Mouse (Mus musculus) layer of hippocampus, adult 11-12 months (tissue): ENCODE measurements around the gene Tenm2.

Source experiments
- DNase-seq: peaks from one replicate; pipeline ENCODE4 v3.0.0; 2022; ENCODE audit warnings: low spot score

Gene Tenm2

DNA sequence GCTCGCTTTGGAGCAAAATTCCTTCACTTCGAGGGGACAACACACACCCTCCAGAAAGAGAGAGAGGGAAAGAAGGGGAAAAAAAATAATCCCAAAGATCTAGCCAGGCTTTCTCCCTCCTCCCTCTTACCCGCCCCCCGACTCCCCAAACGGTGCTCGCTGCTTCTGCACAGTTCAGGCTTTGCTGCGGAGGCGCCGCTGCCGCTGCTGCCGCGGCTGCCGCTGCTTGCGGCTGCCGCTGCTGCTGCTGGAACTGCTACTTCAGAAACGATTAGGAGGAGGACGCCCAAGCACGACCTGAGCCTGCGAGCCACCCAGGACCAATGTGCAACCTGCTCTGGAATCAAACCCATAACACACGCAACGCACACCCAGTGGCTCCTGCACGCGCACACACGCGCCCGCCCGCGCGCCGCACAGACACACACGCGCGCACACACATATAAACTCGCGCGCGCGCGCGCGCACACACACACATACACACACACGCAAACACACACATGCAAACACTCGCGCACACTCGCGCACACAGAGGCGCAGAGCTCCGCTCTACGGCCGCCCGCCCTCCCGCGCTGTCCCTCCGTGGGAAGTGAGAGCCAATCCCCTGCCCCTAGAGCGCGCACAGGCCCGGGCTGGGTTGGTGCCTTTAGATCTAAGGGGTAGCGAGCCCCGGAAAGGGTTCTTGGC is at the start of gene Tenm2:
TSS of gene Tenm2 (minus strand) at position 51 of the 687 bp plus-strand sequence.
- peak; percentile 79 for DNase-seq

DNA sequence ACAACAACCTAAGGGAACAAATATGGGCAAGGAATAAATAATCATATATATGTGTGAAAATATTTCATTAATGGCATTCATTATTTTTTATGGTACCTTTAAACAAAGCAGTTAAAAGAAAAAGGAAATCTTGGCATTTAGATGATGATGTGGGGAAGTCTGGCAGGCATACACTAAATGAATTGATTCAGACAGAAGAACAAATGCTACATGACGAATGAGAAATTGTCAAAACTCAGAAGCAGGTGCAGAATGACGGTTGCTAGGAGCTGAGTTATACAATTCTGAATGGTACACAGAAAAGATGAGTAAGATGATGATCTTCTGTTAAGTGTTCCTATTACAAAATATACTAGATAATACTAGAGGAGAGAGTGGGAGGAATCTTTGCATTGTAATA is 49.4 kb upstream of the Tenm2 start:
- DNase-seq, result peak; percentile 31

DNA sequence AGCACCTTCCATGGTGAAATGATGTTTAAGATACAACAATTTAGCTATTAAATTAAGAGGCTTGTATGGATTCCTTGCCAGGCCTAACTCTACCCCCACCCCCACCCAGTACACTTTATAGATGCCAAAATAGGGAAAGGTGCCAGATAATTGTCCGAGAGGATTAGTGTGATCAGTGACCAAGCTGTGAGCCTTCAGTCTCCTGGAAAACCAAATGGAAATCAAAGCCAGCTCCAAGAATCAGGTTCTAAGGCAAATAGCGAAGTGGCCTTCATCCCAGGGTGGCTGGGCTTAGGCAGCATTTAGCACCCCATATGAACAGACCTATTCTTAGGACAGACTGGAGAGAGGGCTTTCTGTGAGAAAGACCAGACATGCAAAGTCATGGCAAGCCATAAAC is 13.0 kb upstream of the Tenm2 start:
- no peak for DNase-seq

DNA sequence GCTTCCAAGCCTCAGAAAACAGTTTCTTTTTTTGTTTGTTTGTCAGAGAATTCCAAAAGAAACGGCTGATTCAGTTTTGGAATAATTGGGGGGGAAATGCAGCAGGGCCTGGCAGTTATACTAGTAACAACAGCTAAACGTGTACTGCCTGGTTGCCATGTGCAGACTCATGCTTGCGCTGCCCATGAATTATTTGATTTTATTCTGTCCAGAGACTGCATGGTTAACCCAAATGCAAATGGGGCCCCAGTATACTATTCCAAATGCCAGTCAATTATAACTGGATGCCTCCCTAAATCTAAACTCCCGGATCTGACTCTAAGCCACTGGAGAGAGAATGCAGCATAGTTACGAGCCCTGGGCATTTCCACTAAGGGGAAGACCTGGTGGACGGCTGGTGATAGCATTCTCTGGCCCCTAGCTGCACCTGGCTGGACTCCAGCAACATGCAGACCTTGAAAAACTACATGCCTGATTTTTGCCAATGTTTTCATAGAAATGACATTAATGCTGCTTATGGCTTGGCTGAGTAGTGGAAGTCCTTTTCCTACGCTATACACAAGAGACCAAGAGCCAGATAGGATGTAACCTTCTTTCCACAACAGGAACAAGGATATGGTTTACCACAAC is 1.4 kb upstream of the Tenm2 start:
- DNase-seq, result no peak

DNA sequence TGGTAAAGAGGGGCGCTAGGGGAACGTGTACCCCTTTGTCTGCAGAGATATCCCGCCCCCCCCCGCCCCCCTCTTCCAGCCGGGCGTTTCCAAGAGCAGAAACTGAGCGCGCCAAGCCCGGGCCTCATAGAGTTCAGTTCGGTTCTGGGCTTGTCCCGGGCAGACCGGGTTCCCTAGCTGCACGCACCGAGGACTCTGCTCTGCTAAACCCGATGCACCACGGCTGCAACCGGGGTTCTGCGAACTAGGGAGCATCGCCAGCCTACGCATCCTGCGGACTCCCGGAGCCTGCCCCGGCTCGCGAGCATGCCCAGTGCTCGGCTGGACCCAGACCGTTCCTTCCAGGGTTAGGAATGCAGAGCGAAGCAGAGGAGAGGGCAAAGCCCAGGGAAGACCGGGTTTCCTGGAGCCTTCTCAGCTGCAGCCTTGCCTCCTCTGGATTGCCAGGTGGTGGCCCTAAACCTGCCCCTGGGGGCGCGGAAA is 878 bp upstream of the Tenm2 start:
- DNase-seq, result peak; percentile 54

DNA sequence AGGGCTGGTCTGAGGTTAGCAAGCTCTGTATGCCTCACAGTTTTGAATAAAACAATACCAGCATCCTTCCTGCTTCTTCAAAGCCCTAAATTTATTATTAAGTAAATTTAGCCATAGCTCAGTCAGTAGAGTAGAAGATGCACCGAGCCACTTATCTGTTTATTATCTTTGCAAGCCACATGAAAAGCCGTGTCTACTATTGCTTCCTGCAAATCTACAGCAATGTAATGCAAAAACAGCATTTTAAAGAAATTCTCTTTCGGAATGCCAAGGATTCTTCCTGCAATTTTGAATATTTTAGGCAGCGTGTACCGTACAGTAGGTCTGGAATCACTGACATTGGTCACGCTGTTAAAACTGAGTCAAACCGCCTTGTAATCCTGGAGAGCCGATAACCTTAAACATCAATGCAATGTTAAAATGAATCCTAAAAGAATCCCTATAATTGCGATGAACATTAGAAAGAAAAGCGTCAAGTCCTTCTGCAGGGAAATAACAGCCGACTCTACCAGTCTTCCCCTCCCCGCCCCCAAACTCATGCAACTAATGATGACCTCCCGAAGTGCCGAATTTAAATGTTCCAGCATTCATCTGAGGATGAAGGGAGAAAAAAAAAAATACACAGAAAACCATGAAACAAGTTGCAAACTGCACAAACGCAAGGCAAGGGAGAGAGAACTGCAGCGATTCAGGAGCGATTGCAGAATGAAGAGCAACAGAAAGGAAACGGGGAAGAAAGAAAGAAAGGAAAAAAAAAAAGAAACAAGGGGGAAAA is 556 bp downstream of the Tenm2 start:
- no peak for DNase-seq

DNA sequence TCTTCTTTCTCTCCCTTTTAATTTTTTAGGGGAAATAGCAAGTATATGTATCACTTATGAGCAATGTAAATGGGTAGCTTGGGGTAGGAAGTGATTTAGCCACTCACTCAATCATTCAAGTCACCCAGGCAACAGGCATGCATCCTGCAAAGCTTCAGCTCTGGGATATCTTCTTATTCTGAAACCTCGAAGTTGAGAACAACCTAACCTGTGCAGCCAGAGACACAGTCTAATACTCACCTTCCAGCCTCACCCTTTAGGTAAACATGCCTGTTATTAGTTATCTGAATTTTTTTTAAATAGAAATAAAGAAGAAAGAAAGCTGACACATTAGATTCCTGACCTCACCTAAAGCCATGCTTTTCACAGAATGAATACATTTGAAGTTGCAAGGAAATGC is 8.4 kb downstream of the Tenm2 start:
- DNase-seq, result no peak

DNA sequence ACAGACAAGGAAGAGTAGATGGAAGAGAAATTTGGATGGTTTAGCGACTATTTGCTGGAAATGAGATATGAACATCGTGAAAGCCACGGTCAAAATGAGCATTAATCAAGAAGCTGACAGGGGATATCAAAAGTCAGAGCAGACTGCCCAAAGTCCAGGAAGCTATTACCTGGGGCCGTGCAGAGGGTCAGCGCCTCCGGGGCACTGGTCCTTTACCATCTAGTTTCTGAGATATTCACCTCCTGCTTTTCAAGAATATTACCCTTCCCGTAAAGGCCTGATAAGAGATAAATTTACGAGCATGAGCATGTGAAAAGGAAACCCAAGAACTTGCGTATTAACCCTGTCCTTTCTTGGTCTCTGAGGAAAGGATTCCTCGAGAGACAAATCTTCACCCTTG is 8.8 kb downstream of the Tenm2 start:
- DNase-seq, result no peak

DNA sequence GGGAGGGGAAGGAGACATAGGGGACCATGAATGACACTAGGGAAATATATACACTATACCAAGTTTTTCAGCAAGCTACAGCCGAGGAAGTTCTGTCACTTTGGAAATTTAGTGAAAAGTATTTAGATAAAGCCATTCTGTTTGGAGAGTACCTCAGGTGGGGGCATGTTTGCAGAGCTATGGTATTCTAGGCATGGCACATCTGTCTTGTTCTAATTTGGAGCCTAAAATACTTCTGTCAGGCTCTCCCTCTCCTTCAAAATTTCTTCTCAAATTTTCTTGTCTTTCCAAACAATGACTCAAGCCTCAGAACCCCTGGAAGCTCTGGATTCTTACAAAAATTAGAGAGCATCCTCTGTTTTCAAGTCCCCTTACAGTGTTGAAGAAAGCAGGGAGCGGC is 13.0 kb downstream of the Tenm2 start:
- DNase-seq, result no peak

DNA sequence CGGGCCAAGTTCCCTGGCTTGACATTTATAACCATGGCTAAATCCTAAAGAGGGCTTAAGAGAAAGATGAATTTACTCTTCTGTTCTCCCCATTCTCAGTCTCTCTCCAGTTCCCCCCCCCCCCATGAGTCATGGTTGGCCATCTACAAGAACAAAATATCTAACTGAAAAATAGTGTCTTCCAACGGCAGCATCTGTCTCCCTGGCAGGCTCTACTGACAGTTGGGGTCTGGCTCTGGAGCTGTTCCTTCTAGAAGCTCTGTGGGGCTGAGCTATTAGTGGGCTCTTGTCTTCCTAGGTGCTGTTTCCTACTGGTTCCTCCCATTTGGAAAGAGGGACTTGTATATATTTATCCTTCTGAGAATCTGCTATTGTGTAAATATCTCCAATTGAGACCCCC is 13.7 kb downstream of the Tenm2 start:
- peak; percentile 49 for DNase-seq

DNA sequence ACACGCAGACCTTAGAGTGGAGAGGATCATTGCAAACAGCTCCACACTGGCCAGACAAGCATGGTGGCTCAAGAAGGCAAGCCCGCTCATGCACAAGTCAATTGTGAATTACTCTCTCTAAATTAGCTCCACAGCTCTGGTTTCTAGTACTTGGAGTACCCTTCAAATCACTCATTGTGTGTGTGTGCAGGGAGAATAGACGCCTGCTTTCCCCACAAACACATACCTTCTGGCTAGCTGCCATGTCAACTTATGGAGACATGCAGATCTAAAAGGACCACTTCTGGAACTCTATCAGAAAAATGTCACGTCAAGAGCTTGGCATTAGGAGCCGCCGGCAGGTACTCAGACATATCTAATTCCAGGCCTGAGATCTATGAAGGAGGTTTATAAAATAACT is 14.8 kb downstream of the Tenm2 start:
- DNase-seq, result no peak

DNA sequence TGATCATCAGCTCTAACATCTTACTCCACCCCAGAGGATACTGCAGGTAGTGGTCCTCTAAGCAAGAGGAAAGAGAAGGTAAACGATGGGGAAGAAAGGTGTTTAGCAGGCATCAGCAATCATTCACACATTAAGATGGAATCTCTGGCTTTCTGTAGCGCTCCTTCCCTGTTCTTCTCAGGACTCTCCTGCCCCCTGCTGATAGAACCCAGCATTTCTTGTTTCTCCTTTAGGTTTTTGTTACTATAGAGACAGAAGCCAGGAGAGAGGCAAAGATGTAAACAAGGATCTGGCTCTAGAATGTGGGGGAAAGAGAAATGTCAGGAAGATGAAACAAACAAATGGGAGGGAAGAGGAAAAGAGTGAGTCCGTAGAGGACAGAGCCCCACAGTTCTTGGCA is 49.6 kb downstream of the Tenm2 start:
- DNase-seq, result peak; percentile 81

DNA sequence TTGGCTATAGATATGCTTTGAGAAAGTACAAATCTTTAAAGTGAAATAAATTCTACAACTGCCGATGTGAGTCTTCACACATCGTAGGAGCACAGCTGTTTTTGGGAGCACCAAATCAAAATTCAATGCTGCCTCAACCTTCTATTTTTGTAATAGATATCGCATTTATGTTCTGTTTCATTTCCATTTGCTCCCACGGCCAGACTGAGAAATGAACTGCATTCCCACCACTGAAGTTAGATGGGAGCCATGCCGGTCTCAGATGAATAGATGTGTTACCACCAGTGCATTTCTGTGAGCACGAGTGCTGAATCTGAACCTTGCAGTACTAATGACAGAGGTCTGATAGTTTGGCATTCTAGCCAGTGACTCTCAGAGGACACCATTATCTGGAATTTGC is 58.3 kb downstream of the Tenm2 start:
- no peak for DNase-seq

DNA sequence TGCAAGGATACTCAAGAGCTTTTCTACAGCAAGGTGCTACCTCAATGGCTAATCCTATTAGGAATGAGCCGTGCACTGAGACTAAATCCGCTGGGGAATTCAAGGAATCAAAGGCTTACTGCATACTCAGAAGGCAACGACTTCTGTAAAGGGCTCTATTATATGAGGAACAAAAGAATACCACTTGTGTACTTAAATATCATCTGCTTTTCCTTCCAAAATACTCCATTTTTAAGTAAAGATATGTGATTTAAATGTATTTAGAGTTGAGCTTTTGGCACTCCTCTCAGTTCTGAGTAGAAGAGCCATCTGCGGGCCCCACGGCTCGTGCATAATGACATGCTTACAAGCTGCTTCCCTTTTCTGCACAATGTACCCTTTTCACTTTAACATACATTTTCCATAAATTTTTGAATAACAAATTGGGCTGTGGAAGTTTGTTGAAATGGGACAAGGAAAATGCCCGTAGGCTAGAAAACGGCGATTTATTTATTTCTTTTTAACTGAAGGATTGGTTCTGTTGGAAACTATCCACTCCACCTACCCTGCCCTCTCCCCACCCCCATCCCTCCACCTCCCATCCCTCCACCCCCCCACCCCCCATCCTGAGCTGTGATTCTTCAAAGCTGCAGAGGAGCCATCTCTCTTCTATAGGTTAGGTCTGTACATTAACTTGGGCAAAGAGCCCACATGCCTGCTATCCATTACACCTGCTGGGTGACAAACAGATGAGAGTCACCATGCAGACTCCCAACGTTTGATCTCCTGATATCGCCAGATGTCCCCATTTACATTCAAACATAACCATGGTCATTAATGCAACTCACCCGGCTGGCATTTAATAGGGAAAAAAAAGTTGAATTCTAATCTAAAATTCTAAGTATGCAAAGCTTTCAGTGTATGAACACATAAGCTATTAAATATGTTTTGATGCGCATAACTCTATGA is 81.6 kb downstream of the Tenm2 start:
- DNase-seq, result peak; percentile 55

DNA sequence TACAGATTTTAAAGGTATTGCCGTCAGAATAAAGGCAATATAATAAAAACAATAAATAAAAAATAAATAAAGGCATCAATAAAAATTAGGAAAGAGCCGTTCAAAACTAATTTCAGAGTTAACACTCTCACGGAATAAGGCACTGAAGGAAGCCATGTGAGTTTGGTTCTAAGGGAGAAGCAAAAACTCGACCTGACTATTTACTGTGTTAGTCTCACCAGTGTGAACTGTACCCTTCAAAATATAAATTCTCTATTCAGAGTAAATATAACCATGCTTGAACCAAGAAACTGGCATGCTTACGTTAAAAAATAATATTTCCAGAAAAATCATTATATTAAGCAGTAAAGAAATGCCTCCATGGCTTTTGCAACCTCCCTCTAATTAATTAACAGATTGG is 82.4 kb downstream of the Tenm2 start:
- DNase-seq, result no peak

DNA sequence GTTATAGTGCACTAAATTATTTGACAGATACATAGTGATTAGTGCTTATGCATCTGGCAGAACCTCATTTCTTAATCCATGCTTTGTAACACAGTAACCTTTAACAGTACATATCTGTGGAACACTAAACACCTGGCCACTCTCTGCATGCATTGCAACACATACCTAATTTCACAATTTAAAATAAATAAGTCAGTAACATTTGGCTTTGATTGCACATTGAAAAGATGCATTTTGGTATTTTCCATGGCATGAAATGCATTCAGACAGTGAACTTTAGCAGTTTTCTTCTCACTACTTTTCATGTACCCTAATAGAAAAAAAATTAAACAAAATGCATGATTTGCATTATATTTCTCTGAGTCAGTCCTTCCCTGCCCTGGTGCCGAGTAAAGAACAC is 85.8 kb downstream of the Tenm2 start:
- no peak for DNase-seq

DNA sequence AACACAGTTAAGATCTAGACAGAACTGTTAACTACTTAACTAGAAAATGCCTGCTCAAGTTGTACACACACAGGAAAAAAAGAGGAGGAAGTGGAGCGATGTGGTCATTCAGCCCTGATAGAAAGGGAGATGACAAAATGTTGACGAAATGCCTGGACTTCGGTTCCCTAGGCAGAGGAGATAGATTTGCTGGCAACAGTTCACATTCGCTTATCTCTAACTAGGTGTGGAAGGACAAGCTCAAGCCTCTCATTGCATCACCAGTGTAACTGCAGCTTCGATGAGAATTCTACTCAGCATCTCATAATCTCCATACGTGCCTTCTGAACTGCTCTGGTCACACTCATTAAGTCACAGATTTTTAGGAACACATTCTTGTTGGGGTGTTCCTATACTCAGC is 91.8 kb downstream of the Tenm2 start:
- no peak for DNase-seq

DNA sequence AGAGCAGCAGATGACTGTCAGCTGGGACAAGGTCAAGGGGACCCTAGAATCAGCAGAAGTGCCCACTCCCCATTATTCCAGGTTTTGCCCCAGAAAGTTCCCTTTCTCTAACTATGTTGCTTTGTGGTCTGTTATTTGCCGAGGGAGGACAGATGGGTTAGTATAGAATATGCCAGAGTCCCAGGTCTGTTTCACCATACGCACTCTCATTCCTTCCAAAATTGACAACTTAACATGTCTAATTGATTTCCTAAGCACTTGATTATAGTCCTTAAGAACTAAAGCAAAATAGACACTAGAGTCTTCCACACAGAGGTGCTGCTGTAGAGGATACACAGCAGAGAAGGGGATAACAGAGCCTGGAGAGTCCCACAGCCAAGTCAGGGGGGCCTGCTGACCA is 92.3 kb downstream of the Tenm2 start:
- DNase-seq, result no peak

DNA sequence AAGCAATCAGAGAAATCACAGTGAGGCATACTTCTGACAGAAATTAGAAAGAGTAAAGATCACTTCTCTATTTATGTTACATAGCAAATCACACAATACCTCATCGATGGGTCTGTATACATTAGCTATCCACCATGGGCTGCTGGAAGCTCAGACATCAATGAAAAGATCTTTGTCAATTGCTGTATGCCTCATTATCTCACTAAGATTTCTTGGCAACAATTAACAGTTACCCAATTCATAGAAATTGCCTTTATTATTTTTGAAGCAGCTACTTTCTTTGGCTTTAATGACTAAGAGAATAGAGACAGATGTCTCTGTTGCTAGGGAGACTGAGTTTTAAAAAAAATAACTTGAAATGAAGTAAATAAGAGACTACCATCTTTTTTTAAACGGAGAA is 106.9 kb downstream of the Tenm2 start:
- DNase-seq, result no peak

DNA sequence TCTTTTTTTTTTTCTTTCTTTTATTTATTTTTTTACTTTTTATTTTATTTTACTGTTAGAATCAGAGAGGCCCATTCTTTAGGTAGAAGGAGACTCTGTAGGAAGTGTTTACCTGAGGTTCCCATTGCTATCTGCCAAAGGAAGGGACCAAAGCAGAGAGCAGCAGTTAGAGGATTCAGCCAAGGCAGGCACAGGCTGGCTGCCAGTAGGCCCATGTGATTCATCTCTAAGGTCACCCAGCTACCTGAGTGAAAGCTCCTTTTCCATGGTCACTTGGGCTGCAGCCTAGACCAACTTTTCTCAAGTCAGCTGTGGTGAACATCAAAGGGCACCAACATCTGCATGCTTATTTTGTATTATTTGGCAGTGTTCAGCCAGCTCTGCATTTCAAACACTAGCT is 117.7 kb downstream of the Tenm2 start:
- no peak for DNase-seq

DNA sequence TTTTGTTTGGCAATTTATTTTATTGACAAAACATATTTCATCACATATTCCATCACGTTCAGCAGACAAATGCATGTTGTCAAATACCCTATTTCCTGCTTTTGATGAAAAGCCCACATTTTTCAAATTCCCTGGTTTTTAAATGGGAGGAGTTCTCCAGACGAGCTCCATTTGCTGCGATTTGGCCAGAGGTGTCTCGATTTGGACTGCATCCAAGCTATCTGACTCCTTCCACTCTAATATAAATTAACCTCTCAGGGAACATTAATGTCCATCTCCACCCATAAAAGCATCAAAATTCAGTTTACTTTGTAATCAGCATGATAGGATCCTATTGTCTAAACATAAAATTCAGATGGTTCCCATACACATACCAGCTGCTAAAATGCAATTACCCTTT is 120.6 kb downstream of the Tenm2 start:
- DNase-seq, result no peak

DNA sequence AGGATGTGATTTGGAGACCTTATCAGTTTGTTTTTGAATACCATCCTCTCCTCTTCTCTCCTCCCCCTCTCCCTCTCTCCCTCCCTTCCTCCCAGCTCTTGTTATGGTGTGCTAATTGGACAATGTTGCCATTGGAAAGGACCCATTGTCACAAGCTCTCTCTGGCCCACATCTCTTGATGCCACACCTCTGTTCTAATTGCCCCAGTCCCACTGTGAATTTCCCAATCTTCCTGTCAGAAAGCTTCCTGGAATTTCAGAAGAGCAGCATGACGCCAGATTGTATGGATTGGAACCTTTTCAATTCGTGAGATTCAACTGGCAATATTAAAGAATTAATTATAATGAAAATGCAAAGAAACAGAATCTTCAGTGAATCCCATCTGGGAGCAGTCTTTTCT is 128.7 kb downstream of the Tenm2 start:
- DNase-seq, result no peak
